Mouse (Mus musculus): ENCODE results near the gene Csf3. TPM values are rescaled to one million over a fixed set of nuclear protein-coding genes. Genes with fewer than 3 reads are reported as not detected.
"Not testable (repeated sequence)": the region's sequence is repeated elsewhere in the genome, so short reads cannot be mapped to it uniquely, and the experiment has no call there.

Csf3 gene
- polyA plus RNA-seq, 1 experiment from 2014 or later, result not detected

DNA sequence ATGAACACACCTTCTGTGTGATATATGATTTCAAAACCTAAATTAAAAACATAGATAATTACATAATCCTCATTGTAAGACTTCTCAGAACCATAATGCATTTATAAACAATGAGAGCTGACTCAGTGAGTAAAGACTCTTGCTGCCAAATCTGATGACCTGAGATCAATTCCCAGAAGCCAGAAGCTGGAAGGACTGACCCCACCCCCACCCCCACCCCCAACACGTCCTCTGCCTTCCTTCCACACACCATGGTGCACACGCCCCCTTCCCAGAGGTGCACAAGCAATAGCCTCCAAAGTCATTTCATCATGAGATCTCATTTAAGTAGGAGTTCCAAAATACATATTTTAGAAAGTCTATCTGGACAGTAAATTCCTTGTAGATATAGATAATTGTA is 19.7 kb downstream of the Csf3 start:
- Histone ChIP-seq H3K9me3 (replicated peaks) (no peaks in the 10 kb centered on the region), H3K27me3 (ENCODE audit: low read depth, poor library complexity, severe bottlenecking) (no peaks in the 10 kb centered on the region), H3K4me1 (peaks cover 20% of the 10 kb centered on the region), H3K4me3 (no peak overlapping the region), H3K36me3 (peaks cover 70% of the 10 kb centered on the region), H3K27ac (replicated peaks) (no peak overlapping the region)
- no peak for DNase-seq (ENCODE audit: low spot score)
- 75% methylated on average over 2 of the region's 2 CpGs for WGBS

DNA sequence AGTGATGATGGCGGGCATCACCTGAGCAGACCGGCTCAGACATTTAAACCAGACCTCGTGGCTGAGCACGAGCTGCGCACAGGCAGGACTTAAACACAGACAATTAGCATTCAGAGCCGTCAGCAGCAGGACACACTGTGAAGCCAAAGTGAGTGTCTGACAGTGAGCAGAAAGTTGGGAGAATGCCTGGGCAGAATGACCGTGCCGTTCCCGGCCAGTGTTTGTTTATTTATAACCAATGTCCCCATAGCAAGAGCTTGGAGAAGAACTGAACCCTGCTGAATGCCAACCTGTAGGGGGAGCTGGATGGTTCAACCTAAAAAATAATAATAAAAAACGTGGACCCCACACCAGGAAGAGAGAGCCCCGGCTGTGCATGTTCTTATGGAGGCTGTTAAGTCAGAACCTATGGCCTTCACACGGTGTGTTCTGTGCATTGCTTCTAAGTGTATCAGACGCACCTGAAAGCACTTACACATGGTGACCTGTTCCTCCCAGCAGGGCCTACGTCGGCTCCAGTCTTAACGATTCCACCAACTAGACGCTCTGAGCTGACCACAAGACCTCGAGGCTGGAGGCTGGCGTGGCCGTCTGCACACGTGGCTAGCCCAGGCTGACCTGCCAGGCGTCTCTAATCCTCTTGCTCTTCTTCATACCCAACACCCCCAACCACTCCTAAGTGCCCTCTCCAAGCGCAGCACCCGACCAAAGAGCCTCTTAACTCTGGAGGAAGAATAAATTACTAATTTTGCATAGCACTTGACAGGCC is 20.6 kb downstream of the Csf3 start:
- Histone ChIP-seq H3K4me1 (peaks cover 20% of the 10 kb centered on the region), H3K27ac (replicated peaks) (no peak overlapping the region), H3K27me3 (ENCODE audit: low read depth, poor library complexity, severe bottlenecking) (no peaks in the 10 kb centered on the region), H3K9me3 (replicated peaks) (no peaks in the 10 kb centered on the region), H3K36me3 (peaks cover 70% of the 10 kb centered on the region), H3K4me3 (no peak overlapping the region)
- no peak for DNase-seq (ENCODE audit: low spot score)
- WGBS, result 77% methylated on average over 24 of the region's 24 CpGs

DNA sequence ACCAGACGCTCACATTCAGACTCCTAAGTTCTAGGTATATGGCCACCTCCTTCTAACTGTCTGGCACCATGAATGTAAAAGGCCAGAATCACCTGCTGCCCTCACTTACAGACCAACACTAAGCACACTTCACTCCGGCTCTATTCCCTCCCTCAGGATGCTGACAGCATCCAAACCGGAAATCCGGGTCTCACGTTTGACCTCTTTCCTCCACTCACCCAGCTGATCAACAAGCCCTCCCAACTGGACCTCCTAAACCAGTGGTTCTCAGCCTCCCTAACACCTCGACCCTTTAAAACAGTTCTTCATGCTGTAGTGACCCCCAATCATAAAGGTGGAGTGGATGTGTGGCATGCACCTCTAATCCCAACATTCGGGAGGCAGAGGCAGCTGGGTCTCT is 22.0 kb downstream of the Csf3 start:
- DNase-seq (ENCODE audit: low spot score), result no peak
- peaks cover 13% of the 10 kb centered on the region for H3K4me1 ChIP-seq
- H3K27ac ChIP-seq (replicated peaks), result no peak overlapping the region
- H3K36me3 ChIP-seq, result peaks cover 71% of the 10 kb centered on the region
- H3K27me3 ChIP-seq (ENCODE audit: low read depth, poor library complexity, severe bottlenecking), result no peaks in the 10 kb centered on the region
- no peak overlapping the region for H3K4me3 ChIP-seq
- 85% methylated on average over 7 of the region's 7 CpGs for WGBS
- H3K9me3 ChIP-seq (replicated peaks), result no peaks in the 10 kb centered on the region

DNA sequence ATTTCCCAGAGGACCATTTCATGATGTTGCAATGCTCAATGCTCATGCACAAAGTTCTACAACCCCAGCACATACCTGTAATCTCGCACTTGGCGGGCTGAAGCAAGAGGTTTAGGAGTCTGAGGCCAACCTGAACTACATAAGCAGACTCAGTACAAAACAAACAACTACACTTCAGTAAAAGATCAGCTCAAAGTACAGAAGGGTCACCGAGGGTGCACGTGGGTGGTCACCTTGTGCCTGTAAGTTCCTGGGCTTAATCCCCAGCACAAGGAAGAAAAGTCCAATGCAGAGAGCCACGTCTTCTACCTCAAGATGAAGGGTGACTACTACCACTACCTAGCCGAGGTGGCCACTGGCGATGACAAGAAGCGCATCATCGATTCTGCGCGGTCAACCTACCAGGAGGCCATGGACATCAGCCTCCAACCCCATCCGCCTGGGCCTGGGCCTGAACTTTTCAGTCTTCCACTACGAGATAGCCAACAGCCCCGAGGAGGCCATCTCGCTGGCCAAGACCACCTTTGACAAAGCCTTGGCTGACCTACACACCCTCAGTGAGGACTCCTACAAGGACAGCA is 25.0 kb downstream of the Csf3 start:
- no peaks in the 10 kb centered on the region for H3K27me3 ChIP-seq (ENCODE audit: low read depth, poor library complexity, severe bottlenecking)
- peaks cover 12% of the 10 kb centered on the region for H3K4me1 ChIP-seq
- WGBS, result 95% methylated on average over 15 of the region's 15 CpGs
- peaks cover 56% of the 10 kb centered on the region for H3K36me3 ChIP-seq
- DNase-seq (ENCODE audit: low spot score), result no peak
- no peak overlapping the region for H3K4me3 ChIP-seq
- H3K27ac ChIP-seq (replicated peaks), result no peak overlapping the region
- H3K9me3 ChIP-seq (replicated peaks), result no peaks in the 10 kb centered on the region

GRCm38 (mm10) chr11:98729119-98729588 is 28.1 kb downstream of the Csf3 start, which contains the start of gene Med24:
Med24 (minus strand) TSS chr11:98729435.
- peak; percentile 86 for DNase-seq (ENCODE audit: low spot score)
- peaks cover 2% of the 10 kb centered on the region; the same call in 1 of the 2 replicates for H3K9me3 ChIP-seq (replicated peaks)
- H3K36me3 ChIP-seq, result peaks cover 39% of the 10 kb centered on the region
- H3K27ac ChIP-seq (replicated peaks), result peak within 1 kb of the TSS; percentile 83
- H3K4me1 ChIP-seq, result peaks cover 10% of the 10 kb centered on the region
- whole genome bisulfite sequencing, result under 1% methylated on average over 16 of the region's 16 CpGs
- no peaks in the 10 kb centered on the region for H3K27me3 ChIP-seq (ENCODE audit: low read depth, poor library complexity, severe bottlenecking)
- peak within 1 kb of the TSS; percentile 64 for H3K4me3 ChIP-seq

DNA sequence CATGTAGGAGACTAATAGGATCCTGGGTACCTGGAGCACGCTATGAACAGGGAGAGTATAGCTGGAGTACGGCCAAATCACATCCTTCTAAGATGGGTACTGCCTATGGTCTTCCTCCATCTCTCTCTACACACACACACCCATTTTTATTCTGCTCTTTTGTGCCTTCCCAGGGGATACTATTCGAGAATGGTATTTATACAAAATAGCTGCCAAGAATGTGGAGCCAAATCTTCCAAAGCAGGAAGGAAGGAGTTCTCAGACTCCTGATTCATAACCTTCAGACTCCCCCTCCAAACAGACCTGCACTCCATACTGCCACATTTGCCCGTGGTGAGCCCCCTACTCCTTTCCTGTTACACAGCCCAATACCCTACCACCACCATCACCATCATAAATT is 29.7 kb downstream of the Csf3 start:
- 79% methylated on average over 4 of the region's 4 CpGs for WGBS
- peaks cover 23% of the 10 kb centered on the region for H3K36me3 ChIP-seq
- H3K4me1 ChIP-seq, result peaks cover 10% of the 10 kb centered on the region
- H3K9me3 ChIP-seq (replicated peaks), result peaks cover 6% of the 10 kb centered on the region; the same call in 1 of the 2 replicates
- no peak overlapping the region for H3K4me3 ChIP-seq
- no peak overlapping the region for H3K27ac ChIP-seq (replicated peaks)
- H3K27me3 ChIP-seq (ENCODE audit: low read depth, poor library complexity, severe bottlenecking), result no peaks in the 10 kb centered on the region
- DNase-seq (ENCODE audit: low spot score), result no peak

DNA sequence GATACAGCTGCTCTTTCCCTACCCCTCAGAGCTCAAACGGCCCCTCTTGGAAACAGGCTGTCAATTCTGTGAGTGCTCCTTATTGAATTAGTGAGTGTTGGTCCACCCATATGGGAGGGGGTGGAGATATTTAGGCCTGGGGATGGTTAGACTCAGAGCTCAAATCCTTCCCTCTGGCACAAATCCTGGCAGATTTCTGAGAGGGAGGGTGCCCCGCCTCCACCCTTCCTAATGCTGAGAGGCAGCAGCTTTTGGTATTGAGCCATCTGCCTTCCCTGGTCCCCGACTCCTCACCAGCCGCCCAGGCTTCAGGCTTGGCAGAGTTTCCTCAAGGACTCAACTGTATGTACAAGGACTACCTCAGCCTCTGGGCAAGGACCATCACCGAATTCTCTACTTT is 30.1 kb downstream of the Csf3 start:
- 70% methylated on average over 5 of the region's 5 CpGs for WGBS
- Histone ChIP-seq H3K4me3 (no peak overlapping the region), H3K9me3 (replicated peaks) (peaks cover 6% of the 10 kb centered on the region; the same call in 1 of the 2 replicates), H3K27me3 (ENCODE audit: low read depth, poor library complexity, severe bottlenecking) (no peaks in the 10 kb centered on the region), H3K4me1 (peaks cover 10% of the 10 kb centered on the region), H3K36me3 (peaks cover 19% of the 10 kb centered on the region), H3K27ac (replicated peaks) (no peak overlapping the region)
- no peak for DNase-seq (ENCODE audit: low spot score)

DNA sequence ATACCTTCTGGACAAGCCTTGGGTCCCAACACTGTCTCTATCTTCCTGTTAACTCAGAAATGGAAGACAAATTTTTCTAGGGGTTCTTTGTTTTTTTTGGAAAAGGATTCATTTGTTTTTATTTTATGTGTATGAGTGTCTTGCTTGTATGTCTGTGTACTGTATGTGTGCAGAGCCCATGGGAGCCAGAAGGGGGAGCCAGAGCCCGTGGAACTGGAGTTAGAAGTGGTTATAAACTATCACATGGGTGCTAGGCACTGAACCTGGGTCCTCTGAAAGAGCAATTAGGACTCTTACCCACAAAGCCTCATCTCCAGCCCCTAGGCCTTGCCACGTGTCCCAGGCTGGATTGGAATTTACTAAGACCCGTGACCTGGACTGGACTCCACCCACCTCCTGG is 33.0 kb downstream of the Csf3 start:
- Histone ChIP-seq H3K4me1 (peaks cover 15% of the 10 kb centered on the region), H3K27me3 (ENCODE audit: low read depth, poor library complexity, severe bottlenecking) (no peaks in the 10 kb centered on the region)
- WGBS, result 81% methylated on average over 3 of the region's 3 CpGs

GRCm38 (mm10) chr11:98735111-98735510 is 34.0 kb downstream of the Csf3 start:
- H3K27ac ChIP-seq (replicated peaks), result no peak overlapping the region
- H3K9me3 ChIP-seq (replicated peaks), result peaks cover 6% of the 10 kb centered on the region; the same call in 1 of the 2 replicates
- WGBS, result 89% methylated on average over 4 of the region's 4 CpGs
- H3K27me3 ChIP-seq (ENCODE audit: low read depth, poor library complexity, severe bottlenecking), result no peaks in the 10 kb centered on the region
- no peak overlapping the region for H3K4me3 ChIP-seq
- no peaks in the 10 kb centered on the region for H3K36me3 ChIP-seq
- no peak for DNase-seq (ENCODE audit: low spot score)
- H3K4me1 ChIP-seq, result peaks cover 21% of the 10 kb centered on the region

More for the DNA sequence above, 33.0 kb downstream of the Csf3 start:
- no peak overlapping the region for H3K27ac ChIP-seq (replicated peaks)
- DNase-seq (ENCODE audit: low spot score), result no peak
- no peaks in the 10 kb centered on the region for H3K36me3 ChIP-seq
- no peak overlapping the region for H3K4me3 ChIP-seq
- H3K9me3 ChIP-seq (replicated peaks), result peaks cover 6% of the 10 kb centered on the region; the same call in 1 of the 2 replicates

- DNase-seq (ENCODE audit: low spot score), result no peak
- Histone ChIP-seq H3K27me3 (ENCODE audit: low read depth, poor library complexity, severe bottlenecking) (no peaks in the 10 kb centered on the region), H3K36me3 (no peaks in the 10 kb centered on the region), H3K4me1 (peaks cover 32% of the 10 kb centered on the region), H3K4me3 (no peak overlapping the region), H3K27ac (replicated peaks) (no peak overlapping the region), H3K9me3 (replicated peaks) (peaks cover 6% of the 10 kb centered on the region; the same call in 1 of the 2 replicates)
- WGBS, result 90% methylated on average over 1 of the region's 1 CpGs
Observed at GRCm38 (mm10) chr11:98736176-98736575, 35.1 kb downstream of the Csf3 start.

DNA sequence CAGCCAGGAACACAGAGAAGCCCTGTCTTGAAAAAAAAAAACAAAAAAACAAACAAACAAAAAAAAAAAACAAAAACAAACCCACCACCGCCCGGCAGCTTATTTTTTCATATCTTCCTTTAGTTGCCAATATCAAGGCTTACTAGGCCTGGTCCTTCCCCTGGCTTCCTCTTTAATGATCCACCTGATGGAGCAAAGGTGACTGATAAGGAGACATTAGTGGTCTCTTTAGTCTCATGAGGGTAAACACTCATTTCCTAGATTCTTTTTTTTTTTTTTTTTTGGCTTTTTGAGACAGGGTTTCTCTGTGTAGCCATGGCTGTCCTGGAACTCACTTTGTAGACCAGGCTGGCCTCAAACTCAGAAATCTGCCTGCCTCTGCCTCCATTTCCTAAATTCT is 36.2 kb downstream of the Csf3 start:
- not testable (repeated sequence) for H3K27me3 ChIP-seq (ENCODE audit: low read depth, poor library complexity, severe bottlenecking); H3K36me3 ChIP-seq; H3K4me3 ChIP-seq; DNase-seq (ENCODE audit: low spot score); H3K9me3 ChIP-seq (replicated peaks); H3K27ac ChIP-seq (replicated peaks)
- WGBS, result 93% methylated on average over 2 of the region's 2 CpGs
- H3K4me1 ChIP-seq, result peaks cover 41% of the 10 kb centered on the region

DNA sequence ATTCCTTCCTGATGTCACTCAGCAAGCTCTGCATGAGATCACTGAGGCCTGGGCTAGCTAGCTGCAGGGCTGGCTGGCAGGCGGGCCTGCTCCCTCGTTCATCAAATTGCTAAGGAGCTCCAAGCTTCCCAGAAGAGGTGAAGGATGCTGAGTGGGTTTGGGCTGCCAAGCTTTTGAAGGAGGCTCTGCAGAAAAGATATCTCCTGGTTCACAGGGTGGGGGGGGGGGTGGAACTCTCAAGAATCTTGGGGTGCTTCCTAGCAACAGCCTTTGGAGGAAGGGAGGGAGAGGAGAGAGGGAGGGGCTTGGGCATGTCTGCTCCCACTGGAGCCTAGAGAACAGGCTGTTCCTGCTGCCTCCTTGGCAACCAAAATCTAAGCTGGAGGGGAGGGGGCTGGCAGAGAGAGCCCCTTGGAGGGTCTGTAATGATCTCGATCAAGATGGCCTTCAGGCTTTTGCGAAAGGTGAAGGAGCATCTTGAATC is 37.4 kb downstream of the Csf3 start:
- peak overlapping the region; percentile 20; the same call in 1 of the 2 replicates for H3K4me3 ChIP-seq
- peak; percentile 48 for DNase-seq (ENCODE audit: low spot score)
- peaks cover 6% of the 10 kb centered on the region; the same call in 1 of the 2 replicates for H3K9me3 ChIP-seq (replicated peaks)
- H3K27me3 ChIP-seq (ENCODE audit: low read depth, poor library complexity, severe bottlenecking), result no peaks in the 10 kb centered on the region
- no peaks in the 10 kb centered on the region for H3K36me3 ChIP-seq
- 31% methylated on average over 4 of the region's 4 CpGs for WGBS
- H3K27ac ChIP-seq (replicated peaks), result peak overlapping the region; percentile 80
- H3K4me1 ChIP-seq, result peaks cover 53% of the 10 kb centered on the region

- H3K36me3 ChIP-seq, result no peaks in the 10 kb centered on the region
- no peaks in the 10 kb centered on the region for H3K27me3 ChIP-seq (ENCODE audit: low read depth, poor library complexity, severe bottlenecking)
- WGBS, result 68% methylated on average over 9 of the region's 9 CpGs
- H3K27ac ChIP-seq (replicated peaks), result peak overlapping the region; percentile 80
- H3K9me3 ChIP-seq (replicated peaks), result peaks cover 6% of the 10 kb centered on the region; the same call in 1 of the 2 replicates
- no peak for DNase-seq (ENCODE audit: low spot score)
- H3K4me1 ChIP-seq, result peaks cover 58% of the 10 kb centered on the region
- peak overlapping the region; percentile 20; the same call in 1 of the 2 replicates for H3K4me3 ChIP-seq
Observed at GRCm38 (mm10) chr11:98738925-98739324, 37.9 kb downstream of the Csf3 start.

Measured in midbrain, embryonic 10.5 days (tissue).